Mouse (Mus musculus): Measurements from ENCODE around the gene Gm3298. TPM values are rescaled to one million over a fixed set of nuclear protein-coding genes. Genes with fewer than 3 reads are reported as not detected.
"Not testable (repeated sequence)": the region's sequence is repeated elsewhere in the genome, so short reads cannot be mapped to it uniquely, and the experiment has no call there.

Gm3298 gene
- not detected for total RNA-seq (2021)
- long read RNA-seq, experiment 1 = 0 reads
- long read RNA-seq, experiment 2 = 0 reads

DNA sequence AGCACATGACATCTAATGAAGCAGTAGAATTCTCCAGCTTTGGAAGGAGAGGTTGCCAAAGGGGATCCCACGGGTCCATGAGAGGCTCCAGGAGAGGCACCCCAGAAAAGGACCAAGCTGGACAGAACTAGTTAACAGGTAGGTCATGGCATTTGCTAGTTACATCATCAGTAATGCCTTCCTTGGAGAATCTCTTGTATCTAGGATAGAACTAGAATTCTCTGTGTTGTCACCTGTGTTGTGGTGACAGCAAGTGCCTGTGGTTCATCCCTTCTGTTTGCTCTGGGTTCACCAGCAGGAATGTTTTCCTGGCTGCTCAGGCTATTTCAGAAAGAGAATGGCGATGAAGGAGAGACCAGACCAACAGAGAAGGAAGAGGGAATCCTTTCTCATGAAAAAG lies at the start of gene Gm3298:
Gene Gm3298, plus strand, starts transcription at position 301 of the 400 bp plus-strand sequence.
- DNase-seq (ENCODE audit: low spot score in 2 of 2) = not testable (repeated sequence)

DNA sequence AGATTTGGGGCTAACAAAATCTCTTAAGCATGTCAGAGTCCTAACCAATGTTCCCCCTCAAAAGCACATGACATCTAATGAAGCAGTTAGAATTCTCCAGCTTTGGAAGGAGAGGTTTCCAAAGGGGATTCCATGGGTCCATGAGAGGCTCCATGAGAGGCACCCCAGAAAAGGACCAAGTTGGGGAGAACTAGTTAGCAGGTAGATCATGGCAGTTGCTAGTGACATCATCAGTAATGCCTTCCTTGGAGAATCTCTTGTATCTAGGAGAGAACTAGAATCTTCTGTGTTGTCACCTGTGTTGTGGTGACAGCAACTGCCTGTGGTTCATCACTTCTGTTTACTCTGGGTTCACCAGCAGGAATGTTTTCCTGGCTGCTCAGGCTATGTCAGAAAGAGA lies 32.1 kb upstream of the Gm3298 start, which contains the start of gene Gm8297:
Gene Gm8297, plus strand, starts transcription at position 301 of the 400 bp plus-strand sequence.
- DNase-seq (ENCODE audit: low spot score in 2 of 2) = not testable (repeated sequence)

DNA sequence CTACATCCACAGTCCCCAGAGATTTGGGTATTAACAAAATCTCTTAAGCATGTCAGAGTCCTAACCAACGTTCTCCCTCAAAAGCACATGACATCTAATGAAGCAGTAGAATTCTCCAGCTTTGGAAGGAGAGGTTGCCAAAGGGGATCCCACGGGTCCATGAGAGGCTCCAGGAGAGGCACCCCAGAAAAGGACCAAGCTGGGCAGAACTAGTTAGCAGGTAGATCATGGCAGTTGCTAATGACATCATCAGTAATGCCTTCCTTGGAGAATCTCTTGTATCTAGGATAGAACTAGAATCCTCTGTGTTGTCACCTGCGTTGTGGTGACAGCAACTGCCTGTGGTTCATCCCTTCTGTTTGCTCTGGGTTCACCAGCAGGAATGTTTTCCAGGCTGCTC lies 34.6 kb downstream of the Gm3298 start, which contains the start of gene 4930555G01Rik:
Gene 4930555G01Rik, plus strand, starts transcription at position 301 of the 400 bp plus-strand sequence.
- DNase-seq (ENCODE audit: low spot score in 2 of 2) = not testable (repeated sequence)

Other genes with a start within 250 kb of the Gm3298 start
- not detected for gene Gm9602, start 239.6 kb upstream of the Gm3298 start, total RNA-seq (2021)
- not detected for gene Gm3269, start 177.8 kb upstream of the Gm3298 start, total RNA-seq (2021)
- gene Gm3264, start 160.3 kb upstream of the Gm3298 start, total RNA-seq (2021) = 1 to 10 TPM in 1 of 2 experiments, not detected in 1; 2.1 TPM
- gene Gm3278, start 123.5 kb upstream of the Gm3298 start, total RNA-seq (2021) = not detected
- gene Gm8297, start 32.0 kb upstream of the Gm3298 start, total RNA-seq (2021) = not detected
- not detected for gene 4930555G01Rik, start 34.7 kb downstream of the Gm3298 start, total RNA-seq (2021)
- under 1 TPM; 0.26 to 0.95 TPM for gene Gm8281, start 55.1 kb downstream of the Gm3298 start, total RNA-seq (2021)
- not detected for gene Gm8279, start 115.6 kb downstream of the Gm3298 start, total RNA-seq (2021)
- not detected for gene Gm3317, start 148.6 kb downstream of the Gm3298 start, total RNA-seq (2021)
- gene Gm8271, start 169.9 kb downstream of the Gm3298 start, total RNA-seq (2021) = not detected
- not detected for gene Gm3526, start 244.7 kb downstream of the Gm3298 start, total RNA-seq (2021)